Mouse (Mus musculus) bone marrow, adult 2 months (tissue): Measurements from ENCODE around the gene Gmppa.

Experiments used
- CTCF ChIP-seq: fragments of 200-500 bp; IDR thresholded peaks from 2 replicates; pipeline ENCODE4 v1.5.1; 2011; ENCODE audit warnings: low read length, control low read depth; ENCODE audit not compliant: control insufficient read depth, insufficient read depth
- POLR2A ChIP-seq: fragments of 200-500 bp; IDR thresholded peaks from 2 replicates; pipeline ENCODE4 v1.6.1; 2011; ENCODE audit warnings: low read depth, mild to moderate bottlenecking, control low read depth, low read length, borderline replicate concordance; ENCODE audit not compliant: control insufficient read depth

DNA sequence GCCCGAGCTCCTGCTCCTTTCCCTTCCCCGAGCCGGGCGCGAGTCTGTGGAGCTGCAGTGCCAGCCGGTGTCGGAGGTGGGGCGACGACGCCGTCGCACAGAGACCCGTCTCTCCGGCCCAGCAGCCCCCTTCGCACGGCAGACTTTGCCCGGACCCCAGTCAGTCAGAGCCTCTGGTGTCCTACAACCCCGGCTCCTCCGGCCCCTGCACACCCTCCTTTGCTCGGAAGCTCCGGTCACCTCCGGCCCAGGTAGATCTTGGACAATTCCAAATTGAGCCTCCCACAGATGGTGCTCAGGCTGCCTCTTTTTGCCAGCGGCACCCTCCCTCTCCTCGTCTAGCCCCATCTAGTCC lies 43.9 kb downstream of the Gmppa start:
- no peak for TF ChIP-seq CTCF
- no peak for TF ChIP-seq POLR2A
